Mouse (Mus musculus) liver, adult (tissue): ENCODE measurements around the gene Gzmk.

Experiments
- GATA4 ChIP-seq: IDR thresholded peaks from 2 replicates; pipeline ENCODE4 v1.6.1; 2014; ENCODE audit warnings: mild to moderate bottlenecking, low read length; ENCODE audit not compliant: insufficient replicate concordance

The Gzmk gene

GRCm38 (mm10) chr13:113225811-113226210 is at the start of gene Gzmk:
Gzmk (minus strand) TSS chr13:113225908.
- no peak for TF ChIP-seq GATA4

- TF ChIP-seq GATA4: no peak
These were observed 45.5 kb upstream of the Gzmk start for GRCm38 (mm10) chr13:113271189-113271588.

DNA sequence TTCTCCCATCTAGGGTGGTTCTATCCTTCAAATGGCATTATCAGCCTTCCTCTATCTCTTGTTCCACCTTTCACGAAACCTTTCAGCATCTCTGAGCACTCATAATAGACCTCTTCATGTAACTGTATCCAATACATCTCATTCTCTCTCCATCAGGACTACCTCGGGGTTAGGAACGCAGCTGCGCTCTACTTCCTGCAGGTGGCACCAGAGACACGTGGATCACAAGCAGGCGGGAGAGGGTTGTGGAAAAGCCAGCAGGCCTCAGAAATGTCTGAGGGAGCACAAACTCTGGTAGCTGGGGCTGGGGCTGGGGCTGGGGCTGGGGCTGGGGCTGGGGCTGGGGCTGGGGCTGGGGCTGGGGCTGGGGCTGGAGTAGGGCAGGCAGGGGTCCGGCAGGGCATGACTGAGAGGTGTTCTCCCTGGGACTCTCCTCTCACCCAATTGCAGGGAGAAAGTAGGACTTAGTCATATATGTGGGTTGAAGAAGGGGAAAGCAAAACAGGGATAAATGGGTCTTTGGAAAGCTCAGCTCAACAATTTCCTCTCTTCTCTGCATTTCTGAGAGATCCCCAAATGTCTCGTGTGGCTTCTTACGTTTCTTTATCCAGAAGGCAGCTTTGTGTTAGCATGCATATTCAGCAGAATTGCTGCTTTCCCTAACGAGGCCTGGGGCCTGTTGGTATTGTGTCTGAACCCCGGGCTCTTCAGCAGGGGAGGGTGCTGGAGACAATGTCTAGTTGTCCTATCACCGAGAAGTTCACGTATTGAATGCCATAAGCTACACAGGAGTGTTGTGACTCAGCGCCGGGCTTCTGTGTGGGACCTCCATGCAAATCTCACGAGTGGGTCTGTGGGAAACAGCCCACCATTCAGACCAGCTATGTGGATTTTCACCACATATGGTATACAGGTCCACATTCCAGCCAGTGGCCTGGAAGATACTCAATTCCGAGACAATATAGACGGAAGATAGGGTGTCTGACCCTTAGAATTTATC is 44.4 kb upstream of the Gzmk start:
- TF ChIP-seq GATA4: no peak

DNA sequence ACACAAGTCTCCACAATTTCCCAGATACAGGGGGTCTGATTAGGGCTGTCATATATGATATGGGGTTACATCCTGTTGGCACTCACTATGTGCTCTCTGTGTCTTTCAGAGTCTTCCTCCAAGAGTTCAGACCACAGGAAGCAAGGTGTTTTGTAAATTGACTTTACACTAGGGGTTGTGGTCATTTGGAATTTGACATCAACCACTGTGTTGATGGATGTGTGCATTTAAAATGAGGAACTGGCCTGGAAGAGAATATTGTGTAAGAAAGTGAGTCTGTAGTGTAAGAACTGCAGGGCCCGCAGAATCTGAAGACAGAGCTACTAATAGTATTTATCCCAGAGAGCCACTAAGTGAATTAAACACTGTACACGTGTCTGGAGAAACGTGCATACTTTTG is 41.5 kb upstream of the Gzmk start:
- TF ChIP-seq GATA4: no peak

GRCm38 (mm10) chr13:113266495-113266951 is 40.8 kb upstream of the Gzmk start:
- no peak for TF ChIP-seq GATA4

DNA sequence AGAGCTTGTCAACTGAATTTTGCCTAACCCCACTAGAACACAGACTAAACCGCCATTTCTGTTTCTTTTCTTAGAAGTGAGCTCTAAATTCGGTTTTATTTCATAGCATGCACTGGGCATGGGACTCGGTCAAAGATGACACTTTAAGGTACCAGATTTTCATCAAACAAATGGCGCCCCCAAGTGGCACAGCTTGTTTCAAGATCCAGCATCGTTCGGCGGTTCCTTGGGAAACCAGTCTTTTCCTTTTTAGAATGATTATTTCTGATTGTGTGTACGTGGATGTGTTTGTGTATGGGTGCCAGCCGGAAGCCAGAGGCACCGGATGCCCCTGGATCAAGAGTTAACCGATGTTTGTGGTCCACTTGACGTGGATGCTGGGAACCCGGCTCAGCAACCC is 39.5 kb upstream of the Gzmk start:
- TF ChIP-seq GATA4: no peak

DNA sequence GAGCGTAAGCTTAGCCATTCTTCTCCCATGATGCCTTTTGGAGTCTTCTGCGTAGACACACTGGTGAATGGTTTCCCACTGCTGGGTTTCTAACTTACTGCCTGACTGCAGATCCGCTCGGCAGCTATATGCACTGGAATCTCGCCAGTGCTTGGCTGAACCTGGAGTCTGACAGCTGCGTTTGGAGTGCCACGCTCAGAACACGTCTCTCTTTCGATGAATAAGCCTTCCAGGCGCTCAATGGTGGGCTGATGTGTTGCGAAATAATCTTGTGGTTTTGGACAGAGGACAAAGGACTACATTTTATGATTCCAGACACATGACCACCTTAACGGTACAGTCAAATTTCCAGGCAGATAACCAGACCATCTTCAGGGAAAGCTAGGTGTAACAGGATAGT is 37.1 kb upstream of the Gzmk start:
- no peak for TF ChIP-seq GATA4

DNA sequence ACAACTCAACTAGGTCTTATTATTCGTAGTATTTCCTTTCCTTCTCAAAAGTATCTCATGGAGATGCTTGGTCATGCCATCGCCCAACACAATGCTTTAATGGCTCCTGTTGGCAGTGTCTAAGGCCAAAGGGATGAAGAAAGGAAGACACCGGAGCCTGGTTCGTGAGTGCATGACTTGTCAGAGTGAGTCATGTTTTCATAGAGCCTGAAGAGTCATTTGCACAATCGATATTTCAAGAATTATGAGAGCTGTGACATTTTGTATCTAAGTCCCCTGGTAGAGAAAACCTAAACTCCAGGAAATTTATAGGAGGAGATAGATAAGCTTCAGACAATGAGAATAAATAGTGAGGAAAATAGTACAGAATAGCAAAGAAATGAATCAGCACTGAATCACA is 33.5 kb upstream of the Gzmk start:
- no peak for TF ChIP-seq GATA4

- no peak for TF ChIP-seq GATA4
These were observed 31.5 kb upstream of the Gzmk start for GRCm38 (mm10) chr13:113257190-113257589.

- TF ChIP-seq GATA4: no peak
These were observed 31.1 kb upstream of the Gzmk start for GRCm38 (mm10) chr13:113256766-113257165.

DNA sequence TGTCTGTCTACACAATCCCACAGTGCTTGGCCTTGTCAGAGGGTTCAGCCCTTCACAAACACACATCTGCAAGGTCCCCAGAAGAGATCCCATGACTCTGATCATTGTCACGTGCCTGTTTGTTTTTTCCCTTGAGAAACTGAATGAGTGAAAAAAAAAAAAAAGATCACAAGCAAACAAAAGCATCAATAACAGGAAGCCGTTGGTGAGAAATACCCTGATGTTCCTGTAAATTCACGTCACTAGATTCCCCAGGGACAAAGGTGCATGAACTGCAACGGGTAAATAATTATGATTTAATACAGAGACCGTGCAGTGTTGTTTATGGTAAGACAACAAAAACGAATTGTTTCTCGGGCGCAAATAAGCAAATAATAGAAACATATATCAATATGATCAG is 19.3 kb upstream of the Gzmk start:
- no peak for TF ChIP-seq GATA4

DNA sequence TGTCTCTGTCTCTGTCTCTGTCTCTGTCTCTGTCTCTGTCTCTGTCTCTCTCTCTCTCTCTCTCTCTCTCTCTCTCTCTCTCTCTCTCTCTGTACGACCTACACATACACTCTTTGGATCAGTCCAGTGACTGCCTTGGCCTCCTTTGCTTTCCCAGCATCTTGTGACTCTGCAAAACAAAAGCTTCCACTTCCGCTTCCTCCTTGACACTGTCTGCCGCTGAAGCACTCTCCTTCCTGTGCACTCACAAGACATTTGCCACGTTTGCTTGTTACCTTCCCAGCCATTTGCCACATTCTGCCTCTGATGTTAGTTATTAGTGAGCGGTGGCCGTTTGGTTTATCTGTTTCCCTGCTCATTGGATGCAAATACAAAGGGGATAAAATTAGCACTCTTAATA is 16.4 kb upstream of the Gzmk start:
- no peak for TF ChIP-seq GATA4

DNA sequence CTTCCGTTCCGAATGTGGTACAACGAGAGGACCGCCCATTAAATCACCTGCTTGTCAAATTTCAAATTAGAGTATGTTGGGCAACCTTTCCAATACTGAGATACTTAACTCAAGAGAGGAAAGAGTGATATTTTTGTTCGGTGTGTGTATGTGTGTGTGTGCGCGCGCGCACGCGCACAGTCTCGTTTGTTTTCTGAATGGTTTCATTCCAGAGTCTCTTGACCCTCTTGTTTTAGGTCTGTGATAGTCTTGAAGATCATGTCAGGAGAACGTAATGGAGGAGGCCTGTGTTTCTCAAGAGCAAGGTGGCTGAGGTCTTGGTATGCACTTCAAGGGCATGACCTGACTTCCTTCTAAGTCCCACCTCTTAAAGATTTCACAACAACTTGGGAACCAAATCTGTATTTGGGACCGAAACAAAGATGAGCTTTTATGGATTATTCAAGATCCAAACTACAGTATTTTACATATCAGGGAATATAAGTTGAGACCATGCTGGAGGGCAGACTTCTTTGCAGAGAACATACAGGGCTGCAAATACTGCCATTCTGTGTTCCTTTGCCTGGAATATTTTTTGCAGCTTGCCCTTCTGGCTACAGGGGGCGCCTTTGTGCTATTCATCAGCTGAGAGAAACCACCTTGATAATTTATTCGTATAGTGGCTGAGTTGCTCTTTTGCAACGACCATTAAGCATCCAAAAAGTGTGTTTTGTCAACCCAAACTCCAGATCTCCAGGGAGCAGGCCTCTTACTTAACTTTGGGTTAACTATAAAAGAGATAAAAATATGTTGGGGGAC is 2.2 kb upstream of the Gzmk start:
- TF ChIP-seq GATA4: no peak

- no peak for TF ChIP-seq GATA4
These were observed 1.4 kb upstream of the Gzmk start for GRCm38 (mm10) chr13:113227076-113227475.

DNA sequence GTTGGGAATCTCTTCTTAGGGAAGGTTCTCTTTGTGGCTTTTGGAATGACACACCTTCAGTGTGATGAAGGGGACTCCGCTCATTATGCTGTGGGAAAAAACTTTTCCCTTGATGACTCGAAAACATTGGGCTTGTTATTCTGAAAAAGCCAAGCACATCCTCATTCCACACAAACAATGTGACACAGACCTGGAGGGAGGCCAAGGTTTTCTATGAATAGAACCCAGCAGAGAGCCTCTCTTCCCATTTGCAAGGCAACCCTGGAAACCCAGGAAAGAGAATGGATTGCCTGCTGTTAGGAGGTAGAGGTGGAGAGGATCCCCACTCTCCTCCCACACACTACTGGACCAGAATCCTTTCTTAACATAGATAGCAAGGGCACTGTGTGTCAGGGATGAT is 1.6 kb downstream of the Gzmk start:
- TF ChIP-seq GATA4: no peak

DNA sequence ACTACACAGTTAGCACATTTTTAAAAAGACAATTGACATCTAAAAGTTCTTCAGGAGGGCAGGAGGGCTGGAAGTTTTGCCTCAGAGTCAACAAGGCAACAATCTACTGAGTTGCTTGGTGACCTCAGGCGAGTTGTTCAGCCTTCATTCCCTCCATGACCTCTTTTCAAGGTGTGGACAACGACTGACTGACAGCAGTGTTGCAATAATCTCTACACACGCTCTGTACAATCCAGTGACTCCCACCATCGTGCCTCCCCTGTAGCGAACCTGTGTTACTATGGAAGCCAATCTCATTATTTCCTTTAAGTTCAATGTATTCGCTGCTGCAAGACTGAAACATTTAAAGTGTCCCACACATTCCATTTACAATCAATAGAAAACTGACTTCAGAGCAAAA is 3.9 kb downstream of the Gzmk start:
- no peak for TF ChIP-seq GATA4
